Mouse (Mus musculus): ENCODE data around the gene Obp2b. TPM values are rescaled to one million over a fixed set of nuclear protein-coding genes. Genes with fewer than 3 reads are reported as not detected.

Obp2b gene
- polyA plus RNA-seq, 1 experiment from 2014 or later: not detected

DNA sequence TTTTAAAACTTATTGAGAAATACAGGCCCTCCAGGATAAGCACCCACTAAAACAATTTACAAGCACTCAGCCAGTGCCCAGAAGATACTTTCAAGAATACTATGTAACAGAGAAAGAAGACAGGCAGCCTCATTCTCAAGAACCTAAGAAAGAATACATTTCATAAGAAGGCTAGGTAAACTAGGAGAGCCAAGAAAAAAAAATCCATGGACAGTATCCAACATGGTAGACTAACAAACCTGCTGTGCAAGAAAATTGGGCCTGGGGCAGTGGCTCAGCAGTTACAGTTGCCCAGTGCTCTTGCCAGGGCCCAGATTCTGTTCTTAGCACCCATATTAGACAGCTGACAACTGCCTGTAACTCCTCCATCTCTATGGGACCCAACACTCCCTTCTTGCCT is 19.6 kb upstream of the Obp2b start:
- H3K36me3 ChIP-seq: no peaks in the 10 kb centered on the region
- ATAC-seq (ENCODE audit: borderline replicate concordance, extremely low read depth, low FRiP score, low TSS enrichment): no peak

GRCm38 (mm10) chr2:25733199-25733930 is 3.4 kb upstream of the Obp2b start:
- Histone ChIP-seq H3K27me3 (no peaks in the 10 kb centered on the region), H3K27ac (no peak overlapping the region), H3K4me2 (no peak overlapping the region), H3K9me3 (no peaks in the 10 kb centered on the region), H3K4me1 (no peaks in the 10 kb centered on the region), H3K4me3 (no peak overlapping the region), H3K9ac (no peak overlapping the region), H3K36me3 (no peaks in the 10 kb centered on the region)
- WGBS: 40% methylated on average over 2 of the region's 2 CpGs
- ATAC-seq (ENCODE audit: borderline replicate concordance, extremely low read depth, low FRiP score, low TSS enrichment): no peak

More for the DNA sequence above, 19.6 kb upstream of the Obp2b start:
- Histone ChIP-seq H3K4me2 (no peak overlapping the region), H3K27me3 (no peaks in the 10 kb centered on the region), H3K4me1 (no peaks in the 10 kb centered on the region), H3K9ac (no peak overlapping the region), H3K27ac (no peak overlapping the region), H3K4me3 (no peak overlapping the region), H3K9me3 (no peaks in the 10 kb centered on the region)

DNA sequence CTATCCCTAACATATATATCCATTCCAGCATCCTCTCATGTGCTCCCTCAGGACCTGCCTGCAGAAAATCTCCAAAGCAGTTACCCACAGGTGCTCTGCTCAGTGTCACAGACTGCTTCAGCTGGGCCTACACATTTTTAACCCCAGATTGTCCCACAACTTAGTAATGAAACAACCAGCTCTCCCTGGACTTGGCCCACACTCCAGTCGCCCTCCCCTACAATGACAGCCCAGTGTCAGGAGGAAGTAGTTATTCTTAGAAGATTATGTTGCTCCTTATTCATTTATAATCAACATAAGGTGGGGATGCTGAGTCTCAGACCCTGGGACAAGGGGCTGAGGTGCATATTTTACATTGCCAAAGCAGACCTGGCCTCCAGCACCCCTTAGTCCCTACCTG is 4.9 kb downstream of the Obp2b start:
- Histone ChIP-seq H3K4me2 (no peak overlapping the region), H3K9me3 (no peaks in the 10 kb centered on the region), H3K4me1 (no peaks in the 10 kb centered on the region), H3K9ac (no peak overlapping the region), H3K36me3 (no peaks in the 10 kb centered on the region), H3K4me3 (no peak overlapping the region), H3K27ac (no peak overlapping the region), H3K27me3 (no peaks in the 10 kb centered on the region)
- WGBS: 45% methylated on average over 1 of the region's 1 CpGs
- ATAC-seq (ENCODE audit: borderline replicate concordance, extremely low read depth, low FRiP score, low TSS enrichment): no peak

DNA sequence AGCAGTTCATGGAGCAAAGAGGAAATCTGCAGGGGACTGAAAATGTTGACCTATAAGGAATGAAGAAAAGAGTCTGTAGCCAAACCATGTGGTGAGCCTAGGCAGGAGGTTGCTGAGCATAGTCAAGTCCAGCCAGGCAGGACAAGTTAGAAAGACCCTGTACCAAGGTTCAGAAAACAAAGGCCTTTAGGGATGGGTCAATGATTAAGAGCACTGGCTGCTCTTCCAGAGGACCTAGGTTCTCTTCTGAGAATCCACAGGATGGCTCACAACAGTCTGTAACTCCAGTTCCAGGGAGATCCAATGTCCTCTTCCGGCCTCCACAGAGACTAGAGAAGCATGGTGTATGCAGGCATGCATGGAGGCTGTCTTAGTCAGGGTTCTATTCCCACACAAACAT is 17.4 kb downstream of the Obp2b start:
- H3K4me2 ChIP-seq: no peak overlapping the region
- 96% methylated on average over 1 of the region's 1 CpGs for WGBS
- H3K4me1 ChIP-seq: no peaks in the 10 kb centered on the region
- H3K36me3 ChIP-seq: no peaks in the 10 kb centered on the region
- no peak overlapping the region for H3K27ac ChIP-seq
- no peaks in the 10 kb centered on the region for H3K9me3 ChIP-seq
- no peak overlapping the region for H3K4me3 ChIP-seq
- no peaks in the 10 kb centered on the region for H3K27me3 ChIP-seq
- H3K9ac ChIP-seq: no peak overlapping the region
- ATAC-seq (ENCODE audit: borderline replicate concordance, extremely low read depth, low FRiP score, low TSS enrichment): no peak

DNA sequence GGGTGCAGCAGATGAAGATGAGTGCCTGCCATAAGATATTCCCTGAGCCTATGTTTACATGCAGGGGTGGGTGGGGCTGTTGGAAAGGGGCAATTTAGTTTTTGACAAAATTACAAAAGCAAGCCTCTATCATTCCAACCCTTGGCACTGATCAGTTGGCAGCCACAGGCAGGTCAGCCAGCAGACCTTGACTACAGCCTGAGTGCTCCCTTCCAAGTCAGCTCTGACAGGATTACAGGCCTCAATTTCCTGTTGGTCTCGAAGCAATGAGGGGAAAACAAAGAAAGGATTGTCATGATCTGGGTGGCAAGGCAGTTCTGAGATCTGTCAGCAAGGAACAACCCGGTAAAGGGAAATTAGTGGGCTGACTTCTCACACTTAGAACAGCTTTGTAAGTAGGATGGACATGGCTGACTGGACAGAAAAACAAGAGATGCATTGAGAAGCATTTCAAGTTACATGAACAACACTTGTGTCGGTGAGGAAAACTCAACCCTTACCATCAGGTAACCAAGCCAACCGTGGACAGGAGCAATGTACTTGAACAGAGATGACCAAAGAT is 21.3 kb downstream of the Obp2b start:
- Histone ChIP-seq H3K27me3 (no peaks in the 10 kb centered on the region), H3K36me3 (no peaks in the 10 kb centered on the region), H3K27ac (no peak overlapping the region), H3K4me2 (no peak overlapping the region), H3K4me3 (no peak overlapping the region), H3K4me1 (no peaks in the 10 kb centered on the region), H3K9me3 (no peaks in the 10 kb centered on the region), H3K9ac (no peak overlapping the region)
- WGBS: 60% methylated on average over 4 of the region's 4 CpGs
- no peak for ATAC-seq (ENCODE audit: borderline replicate concordance, extremely low read depth, low FRiP score, low TSS enrichment)

DNA sequence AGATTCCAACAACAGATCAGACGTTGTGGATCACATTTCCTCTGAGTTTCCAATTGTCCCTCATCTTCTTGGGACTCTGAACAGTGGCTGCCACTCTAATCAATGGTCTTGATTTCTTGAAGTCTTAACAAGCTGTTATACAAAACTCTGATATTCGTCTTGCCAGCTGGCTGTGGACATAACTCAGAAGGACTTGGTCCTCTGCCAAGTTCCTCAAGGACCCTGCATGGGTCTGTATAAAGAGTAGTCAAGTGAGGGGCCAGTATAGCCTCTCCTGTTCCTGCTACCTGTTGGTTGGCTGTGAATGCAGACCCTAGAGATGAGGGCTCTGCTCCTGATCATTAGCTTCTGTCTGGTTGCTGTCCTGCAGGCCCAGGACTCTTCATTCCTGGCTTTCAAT is 28.5 kb downstream of the Obp2b start, which contains the start of gene Lcn3:
Gene Lcn3 (plus strand): TSS at position 301 of the 400 bp plus-strand sequence.
- no peak within 1 kb of the TSS for H3K9ac ChIP-seq
- no peaks in the 10 kb centered on the region for H3K27me3 ChIP-seq
- no peaks in the 10 kb centered on the region for H3K36me3 ChIP-seq
- 13% methylated on average over 2 of the region's 2 CpGs for WGBS
- H3K27ac ChIP-seq: no peak within 1 kb of the TSS
- H3K4me1 ChIP-seq: no peaks in the 10 kb centered on the region
- H3K4me2 ChIP-seq: no peak within 1 kb of the TSS
- no peak within 1 kb of the TSS for H3K4me3 ChIP-seq
- no peaks in the 10 kb centered on the region for H3K9me3 ChIP-seq
- no peak; the same call in 1 of the 2 replicates for ATAC-seq (ENCODE audit: borderline replicate concordance, extremely low read depth, low FRiP score, low TSS enrichment)

DNA sequence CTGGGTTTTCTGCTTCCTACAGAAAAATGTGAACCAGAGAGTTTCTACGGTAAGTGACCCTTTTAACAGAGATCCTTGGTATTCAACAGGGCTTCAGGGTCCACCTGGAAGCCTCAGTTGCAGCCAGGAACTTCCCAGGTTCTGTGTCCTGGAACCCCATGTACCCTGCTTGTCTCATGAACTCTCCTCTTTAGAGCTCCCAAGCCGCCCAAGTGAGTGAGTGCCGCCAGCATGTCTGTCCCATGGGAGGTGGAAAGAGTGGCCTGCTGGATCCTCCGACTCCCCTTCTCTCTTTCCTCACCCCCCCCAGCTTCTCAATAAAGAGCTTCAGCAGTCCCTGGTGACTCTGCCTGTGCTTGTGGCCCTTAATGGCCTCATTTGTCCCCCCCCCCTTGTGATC is 31.0 kb downstream of the Obp2b start:
- Histone ChIP-seq H3K9ac (no peak overlapping the region), H3K27ac (no peak overlapping the region), H3K27me3 (no peaks in the 10 kb centered on the region), H3K4me1 (no peaks in the 10 kb centered on the region), H3K36me3 (no peaks in the 10 kb centered on the region), H3K4me3 (no peak overlapping the region), H3K4me2 (no peak overlapping the region), H3K9me3 (no peaks in the 10 kb centered on the region)
- 71% methylated on average over 4 of the region's 4 CpGs for WGBS
- no peak for ATAC-seq (ENCODE audit: borderline replicate concordance, extremely low read depth, low FRiP score, low TSS enrichment)

DNA sequence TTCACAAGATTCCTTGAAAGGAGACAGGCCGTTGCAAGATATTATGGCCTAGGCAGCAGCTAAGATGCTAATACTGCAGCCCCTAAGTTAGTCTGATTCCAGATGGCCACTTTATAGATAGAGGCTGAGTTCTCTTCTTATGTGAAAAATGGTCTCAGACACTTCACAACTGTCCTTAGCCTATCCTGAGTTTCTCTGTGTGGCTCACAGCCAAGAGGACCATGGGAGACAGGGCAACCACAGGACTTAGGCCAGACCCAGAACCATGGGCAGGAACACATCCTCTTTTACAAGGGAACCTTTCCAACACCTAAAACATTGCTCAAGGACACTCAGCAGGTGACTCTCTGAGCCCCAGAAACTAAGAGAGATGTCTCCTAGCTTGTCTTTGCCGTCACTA is 36.7 kb downstream of the Obp2b start:
- WGBS: 83% methylated on average over 2 of the region's 2 CpGs

DNA sequence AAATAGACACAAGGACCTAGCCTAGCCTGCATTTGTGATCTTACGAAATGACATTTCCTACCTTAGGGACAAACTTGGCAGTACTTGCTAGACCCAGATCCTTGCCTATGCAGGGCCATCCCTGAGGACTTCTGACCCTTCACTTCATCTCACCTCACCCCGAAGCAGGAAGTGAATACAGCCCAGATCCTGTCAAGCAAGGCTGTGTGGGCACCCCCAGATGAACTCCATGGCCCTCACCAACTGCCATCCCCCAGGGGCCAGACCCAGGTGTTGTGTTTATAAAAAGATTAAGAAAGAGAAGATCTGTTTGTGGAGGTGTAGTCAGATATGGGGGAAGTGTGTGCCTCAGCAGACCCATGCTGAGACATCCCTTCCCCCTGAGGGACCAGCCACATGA is 37.8 kb downstream of the Obp2b start:
- 68% methylated on average over 2 of the region's 2 CpGs for WGBS
- Histone ChIP-seq H3K4me1 (no peaks in the 10 kb centered on the region), H3K27ac (no peak overlapping the region), H3K4me3 (no peak overlapping the region), H3K9ac (no peak overlapping the region), H3K27me3 (no peaks in the 10 kb centered on the region), H3K4me2 (no peak overlapping the region), H3K9me3 (no peaks in the 10 kb centered on the region), H3K36me3 (no peaks in the 10 kb centered on the region)
- no peak for ATAC-seq (ENCODE audit: borderline replicate concordance, extremely low read depth, low FRiP score, low TSS enrichment)

More for the DNA sequence above, 36.7 kb downstream of the Obp2b start:
- no peaks in the 10 kb centered on the region for H3K27me3 ChIP-seq
- H3K9me3 ChIP-seq: no peaks in the 10 kb centered on the region
- no peaks in the 10 kb centered on the region for H3K36me3 ChIP-seq
- no peak for ATAC-seq (ENCODE audit: borderline replicate concordance, extremely low read depth, low FRiP score, low TSS enrichment)
- no peak overlapping the region for H3K27ac ChIP-seq
- no peak overlapping the region for H3K4me2 ChIP-seq
- H3K4me3 ChIP-seq: no peak overlapping the region
- H3K9ac ChIP-seq: no peak overlapping the region
- no peaks in the 10 kb centered on the region for H3K4me1 ChIP-seq

GRCm38 (mm10) chr2:25775991-25776390 is 39.2 kb downstream of the Obp2b start:
- Histone ChIP-seq H3K4me3 (no peak overlapping the region), H3K4me2 (no peak overlapping the region), H3K36me3 (no peaks in the 10 kb centered on the region), H3K9me3 (no peaks in the 10 kb centered on the region), H3K4me1 (no peaks in the 10 kb centered on the region), H3K27me3 (no peaks in the 10 kb centered on the region), H3K27ac (no peak overlapping the region), H3K9ac (no peak overlapping the region)
- no peak for ATAC-seq (ENCODE audit: borderline replicate concordance, extremely low read depth, low FRiP score, low TSS enrichment)
- WGBS: 66% methylated on average over 3 of the region's 3 CpGs

DNA sequence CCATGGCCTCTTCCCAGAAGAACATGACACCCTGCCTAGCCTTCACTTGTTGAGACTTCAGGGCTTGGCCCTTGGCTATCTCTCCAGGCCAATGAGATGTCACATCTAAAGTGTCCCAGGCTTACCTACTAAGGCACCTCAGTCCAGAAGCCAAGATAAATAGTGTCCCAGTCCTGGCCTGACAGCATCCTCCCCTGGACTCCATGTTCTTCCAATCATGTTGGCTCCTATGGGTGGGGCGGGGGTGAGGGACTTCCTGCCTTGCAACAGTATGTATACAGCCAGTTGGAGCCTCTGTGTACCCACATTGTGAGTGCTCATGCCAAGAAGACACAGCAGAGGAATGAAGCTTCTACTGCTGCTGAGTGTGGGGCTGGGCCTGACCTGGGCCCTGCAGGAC is 39.9 kb downstream of the Obp2b start, which contains the start of gene Lcn11:
Gene Lcn11 (plus strand): TSS at position 301 of the 400 bp plus-strand sequence.
- no peak within 1 kb of the TSS for H3K27ac ChIP-seq
- H3K36me3 ChIP-seq: no peaks in the 10 kb centered on the region
- no peak within 1 kb of the TSS for H3K4me2 ChIP-seq
- no peaks in the 10 kb centered on the region for H3K4me1 ChIP-seq
- no peak within 1 kb of the TSS for H3K9ac ChIP-seq
- no peaks in the 10 kb centered on the region for H3K27me3 ChIP-seq
- 96% methylated on average over 1 of the region's 1 CpGs for WGBS
- ATAC-seq (ENCODE audit: borderline replicate concordance, extremely low read depth, low FRiP score, low TSS enrichment): no peak
- H3K9me3 ChIP-seq: no peaks in the 10 kb centered on the region
- no peak within 1 kb of the TSS for H3K4me3 ChIP-seq

DNA sequence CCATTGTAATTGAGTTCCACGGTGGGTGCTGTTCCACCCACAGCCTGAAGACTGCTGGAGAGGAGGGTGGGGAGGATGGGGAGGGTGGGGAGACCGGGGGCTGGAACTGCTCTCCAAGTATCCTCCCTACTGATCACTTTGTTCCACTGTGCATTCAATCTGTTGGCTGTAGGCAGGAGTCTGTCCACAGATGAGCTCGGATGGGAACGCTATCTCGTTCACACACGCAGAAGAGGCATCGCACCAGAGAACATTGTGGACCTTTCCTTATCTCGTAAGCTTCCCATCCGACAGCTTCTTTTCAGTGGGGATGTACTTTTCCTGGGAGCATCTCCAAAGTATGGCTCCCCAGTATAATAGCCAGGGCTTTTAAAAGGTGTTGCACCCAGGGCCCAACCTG is 42.3 kb downstream of the Obp2b start:
- no peaks in the 10 kb centered on the region for H3K9me3 ChIP-seq
- H3K36me3 ChIP-seq: no peaks in the 10 kb centered on the region
- WGBS: 81% methylated on average over 9 of the region's 9 CpGs
- H3K9ac ChIP-seq: no peak overlapping the region
- no peaks in the 10 kb centered on the region for H3K4me1 ChIP-seq
- H3K4me3 ChIP-seq: no peak overlapping the region
- no peaks in the 10 kb centered on the region for H3K27me3 ChIP-seq
- H3K27ac ChIP-seq: no peak overlapping the region
- no peak for ATAC-seq (ENCODE audit: borderline replicate concordance, extremely low read depth, low FRiP score, low TSS enrichment)
- no peak overlapping the region for H3K4me2 ChIP-seq

Data from lung, embryonic 15.5 days (tissue).